Mouse (Mus musculus) CH12.LX (cell line): ENCODE results near the gene Fam193b. TPM values are rescaled to one million over a fixed set of nuclear protein-coding genes. Genes with fewer than 3 reads are reported as not detected.
A peak's percentile ranks its signal among the peaks of the same experiment; 100 is the strongest.

Experiments used
- DNase-seq: peaks from one replicate; pipeline ENCODE4 v3.0.0-alpha.2; 2013; ENCODE audit errors: extremely low read depth
- H3K27ac ChIP-seq: 2 replicates; pipeline ENCODE4 v1.5.1; 2012; ENCODE audit warnings: low read depth, mild to moderate bottlenecking, control low read depth, moderate library complexity; ENCODE audit not compliant: insufficient read depth
- H3K27me3 ChIP-seq: replicated peaks from 2 replicates; pipeline ENCODE3; 2012; ENCODE audit warnings: inconsistent platforms
- H3K36me3 ChIP-seq, 2 experiments: replicated peaks in 1 of 2; 2 replicates each; pipeline versions ENCODE3 to v1.6.1; 2012; ENCODE audit warnings: inconsistent platforms in 1 of 2, low read length in 1 of 2, mild to moderate bottlenecking in 1 of 2, mixed read lengths in 1 of 2, moderate library complexity in 1 of 2; ENCODE audit not compliant: control insufficient read depth in 1 of 2, insufficient read depth in 1 of 2
- H3K4me1 ChIP-seq, 2 experiments: 2 replicates each; pipeline ENCODE4 v1.6.1; 2012; ENCODE audit warnings: inconsistent platforms in 1 of 2, moderate library complexity in 1 of 2; ENCODE audit not compliant: insufficient read depth in 2 of 2, control insufficient read depth in 1 of 2
- H3K4me2 ChIP-seq: 2 replicates; pipeline ENCODE4 v1.6.1; 2012; ENCODE audit warnings: low read depth, mild to moderate bottlenecking, control low read depth; ENCODE audit not compliant: poor library complexity, insufficient read depth, severe bottlenecking
- H3K4me3 ChIP-seq, 3 experiments: fragments of 150-350 bp in 1 of 3; sonication (generic) in 1 of 3; replicated peaks in 1 of 3; 2 replicates each; pipeline versions ENCODE3 to v1.5.1; 2011 to 2012; ENCODE audit warnings: low read depth in 2 of 3, low read length in 2 of 3, mild to moderate bottlenecking in 2 of 3, moderate library complexity in 2 of 3, control low read depth in 1 of 3, improper control_type of control experiment in 1 of 3, inconsistent platforms in 1 of 3, mixed read lengths in 1 of 3; ENCODE audit not compliant: poor library complexity in 1 of 3
- H3K79me2 ChIP-seq: replicated peaks from 2 replicates; pipeline ENCODE4 v1.6.1; 2012; ENCODE audit warnings: mild to moderate bottlenecking, moderate library complexity; ENCODE audit not compliant: control insufficient read depth, poor library complexity, insufficient read depth, severe bottlenecking; ENCODE audit errors: extremely low read depth
- H3K9ac ChIP-seq: 2 replicates; pipeline ENCODE4 v1.6.1; 2012; ENCODE audit warnings: low read depth, mild to moderate bottlenecking, control low read depth, moderate library complexity; ENCODE audit not compliant: insufficient read depth
- H3K9me3 ChIP-seq: replicated peaks from 2 replicates; pipeline ENCODE3; 2012; ENCODE audit warnings: low read length, inconsistent platforms, mixed read lengths
- BHLHE40 ChIP-seq: IDR thresholded peaks from 2 replicates; pipeline ENCODE4 v1.6.1; 2011; ENCODE audit warnings: mild to moderate bottlenecking, low read depth, low read length, improper control_type of control experiment
- CHD1 ChIP-seq: IDR thresholded peaks from 2 replicates; pipeline ENCODE4 v1.6.1; 2012; ENCODE audit warnings: low read depth, low read length, improper control_type of control experiment, inconsistent platforms
- CHD2 ChIP-seq: IDR thresholded peaks from 2 replicates; pipeline ENCODE4 v1.6.1; 2011; ENCODE audit warnings: low read length, improper control_type of control experiment
- CTCF ChIP-seq, 2 experiments: IDR thresholded peaks in 1 of 2; conservative IDR thresholded peaks in 1 of 2; 2 replicates each; pipeline ENCODE4 v1.5.1; 2011 to 2012; ENCODE audit warnings: low read depth in 2 of 2, low read length in 2 of 2, improper control_type of control experiment in 1 of 2, inconsistent platforms in 1 of 2, mild to moderate bottlenecking in 1 of 2, moderate library complexity in 1 of 2
- EP300 ChIP-seq: IDR thresholded peaks from 2 replicates; pipeline ENCODE4 v1.6.1; 2011; ENCODE audit warnings: low read length, improper control_type of control experiment
- GABPA ChIP-seq: IDR thresholded peaks from 2 replicates; pipeline ENCODE4 v1.6.1; 2012; ENCODE audit warnings: low read depth, low read length, improper control_type of control experiment, inconsistent platforms; ENCODE audit not compliant: insufficient replicate concordance
- HCFC1 ChIP-seq: IDR thresholded peaks from 2 replicates; pipeline ENCODE4 v1.6.1; 2012; ENCODE audit warnings: low read depth, mild to moderate bottlenecking, inconsistent platforms, low read length, improper control_type of control experiment
- IRF4 ChIP-seq: IDR thresholded peaks from 2 replicates; pipeline ENCODE4 v1.6.1; 2014; ENCODE audit warnings: low read depth, mild to moderate bottlenecking, inconsistent platforms, low read length, improper control_type of control experiment
- JUN ChIP-seq: IDR thresholded peaks from 2 replicates; pipeline ENCODE4 v1.6.1; 2011; ENCODE audit warnings: low read depth, mild to moderate bottlenecking, low read length, improper control_type of control experiment, moderate library complexity; ENCODE audit not compliant: insufficient read depth
- JUND ChIP-seq: conservative IDR thresholded peaks from 2 replicates; pipeline ENCODE4 v1.6.1; 2011; ENCODE audit warnings: low read depth, low read length, improper control_type of control experiment
- KAT2A ChIP-seq: IDR thresholded peaks from 2 replicates; pipeline ENCODE4 v1.6.1; 2012; ENCODE audit warnings: low read length, improper control_type of control experiment, inconsistent platforms; ENCODE audit not compliant: insufficient replicate concordance
- MAFK ChIP-seq: IDR thresholded peaks from 2 replicates; pipeline ENCODE4 v1.6.1; 2011; ENCODE audit warnings: low read length, improper control_type of control experiment; ENCODE audit not compliant: insufficient replicate concordance
- MAX ChIP-seq: IDR thresholded peaks from 2 replicates; pipeline ENCODE4 v1.6.1; 2011; ENCODE audit warnings: low read length, improper control_type of control experiment
- MAZ ChIP-seq: IDR thresholded peaks from 2 replicates; pipeline ENCODE4 v1.6.1; 2012; ENCODE audit warnings: low read depth, mild to moderate bottlenecking, inconsistent platforms, low read length, improper control_type of control experiment, moderate library complexity
- MEF2A ChIP-seq: IDR thresholded peaks from 2 replicates; pipeline ENCODE4 v1.6.1; 2014; ENCODE audit warnings: low read depth, mild to moderate bottlenecking, inconsistent platforms, low read length, improper control_type of control experiment, borderline replicate concordance
- NELFE ChIP-seq: IDR thresholded peaks from 2 replicates; pipeline ENCODE4 v1.6.1; 2011; ENCODE audit warnings: low read depth, low read length, improper control_type of control experiment
- NRF1 ChIP-seq: IDR thresholded peaks from 2 replicates; pipeline ENCODE4 v1.6.1; 2014; ENCODE audit warnings: low read depth, mild to moderate bottlenecking, inconsistent platforms, low read length, improper control_type of control experiment, moderate library complexity
- POLR2A ChIP-seq: IDR thresholded peaks from 2 replicates; pipeline ENCODE4 v1.6.1; 2011; ENCODE audit warnings: low read depth, mild to moderate bottlenecking, improper control_type of control experiment, low read length
- TBP ChIP-seq: conservative IDR thresholded peaks from 2 replicates; pipeline ENCODE4 v1.6.1; 2011; ENCODE audit warnings: low read depth, low read length, improper control_type of control experiment
- TCF12 ChIP-seq: IDR thresholded peaks from 2 replicates; pipeline ENCODE4 v1.6.1; 2014; ENCODE audit warnings: low read depth, mild to moderate bottlenecking, inconsistent platforms, low read length, improper control_type of control experiment
- ZKSCAN1 ChIP-seq: IDR thresholded peaks from 2 replicates; pipeline ENCODE4 v1.6.1; 2012; ENCODE audit warnings: low read depth, inconsistent platforms, low read length, improper control_type of control experiment, borderline replicate concordance
- dilution Hi-C: fragments of 300-500 bp; cut with MboI; formaldehyde crosslinking; loops from 2 replicates; pipeline ENCODE4 v1.14.3; 2020; ENCODE audit warnings: low sequenced_read_pairs; ENCODE audit not compliant: extremely low pct_unique_long_range_greater_than_20kb, extremely low pct_ligation_motif_present
- in situ Hi-C: fragments of 300-500 bp; cut with MboI; formaldehyde crosslinking; loops from 3 replicates; pipeline ENCODE4 v1.14.3; 2019; ENCODE audit warnings: low sequenced_read_pairs, low pct_ligation_motif_present, low pct_unique_long_range_greater_than_20kb, mixed read lengths
- polyA plus RNA-seq: library from polyadenylated mRNA; unstranded; fragments of >175 nt; gene quantifications from 2 replicates; pipeline ENCODE4 v1.2.1, GENCODE M21; 2012; ENCODE audit warnings: low read depth; ENCODE audit not compliant: insufficient read length
- total RNA-seq, 2 experiments: library from RNA; depleted of rRNA; stranded (reverse); fragments of 300-350 nt in 1 of 2; fragments of >200 nt in 1 of 2; gene quantifications; 2 replicates each; pipeline ENCODE4 v1.2.3; 2012 to 2014

Fam193b gene
- total RNA-seq (2012; rRNA removed) (17.9 and 18.6 TPM in 2 replicates), total RNA-seq (2014; rRNA removed) (9.2 and 9.4 TPM in 2 replicates), polyA plus RNA-seq (22.0 and 22.4 TPM in 2 replicates)

GRCm38 (mm10) chr13:55571027-55571751, at the start of gene Fam193b:
Gene Fam193b (minus strand): TSS chr13:55571120.
- peaks cover 10% of the 10 kb centered on the region for H3K9me3 ChIP-seq
- H3K36me3 ChIP-seq: peaks cover 5 to 32% of the 10 kb centered on the region in 2 experiments
- in situ Hi-C loops: no loop called here
- peak; percentile 88 for DNase-seq
- H3K4me3 ChIP-seq: peak within 1 kb of the TSS; percentile 71 to 94 (median 94)
- no peaks in the 10 kb centered on the region for H3K27me3 ChIP-seq
- dilution Hi-C loops: no loop called here
- H3K4me2 ChIP-seq: peak within 1 kb of the TSS; percentile 75
- peak; percentile 72 for TF ChIP-seq NELFE
- TF ChIP-seq EP300: no peak
- no peak for TF ChIP-seq JUN
- TF ChIP-seq HCFC1: peak; percentile 90
- no peak for TF ChIP-seq ZKSCAN1
- peak; percentile 85 for TF ChIP-seq NRF1
- TF ChIP-seq CTCF (conservative IDR thresholded peaks at IDR 0.05 in 1 of 2, IDR thresholded peaks at IDR 0.05 in 1 of 2; ENCODE audit: low read depth in 2 of 2, low read length in 2 of 2): no peak
- TF ChIP-seq TBP: 0 out of 2 replicates have a peak, but pooled peaks have one; percentile 30
- TF ChIP-seq MAFK: 0 out of 2 replicates have a peak, but pooled peaks have one; percentile 30
- TF ChIP-seq KAT2A: peak; percentile 77; the same call in 1 of the 2 replicates
- TF ChIP-seq MAX: 0 out of 2 replicates have a peak, but pooled peaks have one; percentile 10
- peak; percentile 51; the same call in 1 of the 2 replicates for TF ChIP-seq TCF12
- peak; percentile 81 for TF ChIP-seq POLR2A
- peak; percentile 26 for TF ChIP-seq CHD2
- TF ChIP-seq, all 38 proteins: peak for 10
- Histone ChIP-seq H3K4me1 (peaks cover 8 to 22% of the 10 kb centered on the region in 2 experiments), H3K9ac (peak within 1 kb of the TSS; percentile 98), H3K79me2 (peaks cover 16% of the 10 kb centered on the region), H3K27ac (no peak within 1 kb of the TSS)

GRCm38 (mm10) chr13:55620275-55620674, 49.4 kb upstream of the Fam193b start:
- H3K4me2 ChIP-seq: no peak overlapping the region
- TF ChIP-seq CTCF (conservative IDR thresholded peaks at IDR 0.05 in 1 of 2, IDR thresholded peaks at IDR 0.05 in 1 of 2; ENCODE audit: low read depth in 2 of 2, low read length in 2 of 2) (no peak), MAFK (no peak), JUND (no peak), GABPA (no peak), CHD1 (no peak), BHLHE40 (no peak), JUN (no peak), MAZ (no peak), TBP (no peak), IRF4 (no peak), MEF2A (no peak)
- TF ChIP-seq, all 38 proteins: peak for 0
- peaks cover 3 to 9% of the 10 kb centered on the region in 2 experiments for H3K36me3 ChIP-seq
- H3K27ac ChIP-seq: no peak overlapping the region
- no peaks in the 10 kb centered on the region for H3K9me3 ChIP-seq
- H3K27me3 ChIP-seq: no peaks in the 10 kb centered on the region
- H3K9ac ChIP-seq: no peak overlapping the region
- in situ Hi-C loops (no loop called here), dilution Hi-C loops (no loop called here)
- peaks cover 4 to 22% of the 10 kb centered on the region in 2 experiments; a peak in 3 of 4 replicates for H3K4me1 ChIP-seq
- no peak for DNase-seq
- no peak overlapping the region for H3K4me3 ChIP-seq
- H3K79me2 ChIP-seq: peaks cover 15% of the 10 kb centered on the region
